18 mouse cellular contexts compared by ENCODE assay signal in genomic region chr15:10358039-10358948, GRCm38 (mm10). TPM values are rescaled to one million over a fixed set of nuclear protein-coding genes. Genes with fewer than 3 reads are reported as not detected.
A peak's percentile ranks its signal among the peaks of the same experiment; 100 is the strongest.
DNase-seq lines count a peak whose midpoint lies in the region; ATAC-seq lines count a peak whose summit lies in the region.
"Had no signal": no experiment of that assay in that cellular context is flagged by ENCODE, and none has a peak within 500 bp of the region (broad histone marks: within the 10 kb centered on the region; RNA-seq: fewer than 3 reads in every experiment).

TSS of gene Agxt2 (plus strand) at chr15:10358532.

- peak; percentile 95 for ATAC-seq in intestine, embryonic 15.5 days
- peak; percentile 82 for ATAC-seq in liver, embryonic 16.5 days (ENCODE audit: low read depth)

- no peaks in the 10 kb centered on the region for H3K4me1 ChIP-seq in intestine, embryonic 15.5 days (replicated peaks)
- no peaks in the 10 kb centered on the region for H3K4me1 ChIP-seq in liver, embryonic 16.5 days (ENCODE audit: control insufficient read depth, low read depth, low read length)
- H3K4me1 ChIP-seq: embryonic facial prominence, embryonic 13.5 days; heart, embryonic 13.5 days; hindbrain, embryonic 12.5 days; limb, embryonic 12.5 days; midbrain, embryonic 10.5 days had no signal

- H3K27me3 ChIP-seq in intestine, embryonic 15.5 days (replicated peaks) = no peaks in the 10 kb centered on the region
- H3K27me3 ChIP-seq in liver, embryonic 16.5 days (ENCODE audit: control insufficient read depth, insufficient read depth, low read depth, low read length) = no peaks in the 10 kb centered on the region
- H3K27me3 ChIP-seq: embryonic facial prominence, embryonic 13.5 days; heart, embryonic 13.5 days; hindbrain, embryonic 12.5 days; limb, embryonic 12.5 days had no signal

- no peak within 1 kb of the TSS for H3K9ac ChIP-seq in intestine, embryonic 15.5 days
- no peak within 1 kb of the TSS for H3K9ac ChIP-seq in liver, embryonic 16.5 days (ENCODE audit: low read depth, low read length)
- H3K9ac ChIP-seq: embryonic facial prominence, embryonic 13.5 days; heart, embryonic 13.5 days; hindbrain, embryonic 12.5 days; limb, embryonic 12.5 days had no signal

- H3K27ac ChIP-seq in intestine, embryonic 15.5 days = no peak within 1 kb of the TSS
- peak within 1 kb of the TSS; percentile 69 for H3K27ac ChIP-seq in liver, embryonic 16.5 days (ENCODE audit: low read length)
- H3K27ac ChIP-seq: embryonic facial prominence, embryonic 13.5 days; heart, embryonic 13.5 days; hindbrain, embryonic 12.5 days; limb, embryonic 12.5 days; midbrain, embryonic 10.5 days had no signal

- no peaks in the 10 kb centered on the region for H3K36me3 ChIP-seq in intestine, embryonic 15.5 days
- H3K36me3 ChIP-seq in liver, embryonic 16.5 days (ENCODE audit: control insufficient read depth, insufficient read depth) = no peaks in the 10 kb centered on the region
- H3K36me3 ChIP-seq: embryonic facial prominence, embryonic 13.5 days; heart, embryonic 13.5 days; hindbrain, embryonic 12.5 days; limb, embryonic 12.5 days; midbrain, embryonic 10.5 days had no signal

- peak; percentile 72 to 76 for DNase-seq in kidney, adult 8-10 months
- DNase-seq in kidney, postnatal 4 days = peak; percentile 35 to 51
- no peak for DNase-seq in urinary bladder, postnatal 36 days (ENCODE audit: low spot score in 2 of 2)
- DNase-seq in natural killer cell, adult 2 months (ENCODE audit: low spot score in 2 of 2) = no peak
- no peak for DNase-seq in thymus, postnatal 4 days
- DNase-seq: cerebellum, adult 2 months; lung, postnatal 14 days; spleen, adult 18-20 months; thymus, postnatal 36 days had no signal

- H3K4me2 ChIP-seq in intestine, embryonic 15.5 days (replicated peaks) = no peak within 1 kb of the TSS
- peak within 1 kb of the TSS; percentile 30; the same call in 1 of the 2 replicates for H3K4me2 ChIP-seq in liver, embryonic 16.5 days (ENCODE audit: low read depth, low read length)
- H3K4me2 ChIP-seq: embryonic facial prominence, embryonic 13.5 days; heart, embryonic 13.5 days; hindbrain, embryonic 12.5 days; limb, embryonic 12.5 days had no signal

- H3K9me3 ChIP-seq in intestine, embryonic 15.5 days = no peaks in the 10 kb centered on the region
- H3K9me3 ChIP-seq in liver, embryonic 16.5 days (replicated peaks; ENCODE audit: control insufficient read depth, low read length) = no peaks in the 10 kb centered on the region
- H3K9me3 ChIP-seq: embryonic facial prominence, embryonic 13.5 days; heart, embryonic 13.5 days; hindbrain, embryonic 12.5 days; limb, embryonic 12.5 days; midbrain, embryonic 10.5 days had no signal

- H3K4me3 ChIP-seq in intestine, embryonic 15.5 days (replicated peaks) = no peak within 1 kb of the TSS
- peak within 1 kb of the TSS; percentile 48 for H3K4me3 ChIP-seq in liver, embryonic 16.5 days (ENCODE audit: low read depth, low read length)
- H3K4me3 ChIP-seq: embryonic facial prominence, embryonic 13.5 days; heart, embryonic 13.5 days; hindbrain, embryonic 12.5 days; limb, embryonic 12.5 days; midbrain, embryonic 10.5 days had no signal

- 60% methylated on average over 9 of the region's 9 CpGs for WGBS in intestine, embryonic 15.5 days
- WGBS in liver, embryonic 16.5 days (ENCODE audit: insufficient replicate concordance) = 44% methylated on average over 9 of the region's 9 CpGs

RNA-seq across cellular contexts. Expression of gene Agxt2, which starts in this region (rescaled TPM):
- polyA plus RNA-seq in intestine, embryonic 15.5 days (2015; fragmentation: Nextera tagmentation; extraction: Ambion mirVana) = 0.11 and 0.46 TPM in 2 replicates
- 14.5 and 15.3 TPM in 2 replicates for polyA plus RNA-seq in liver, embryonic 16.5 days (2015; fragmentation: Nextera tagmentation; extraction: Ambion mirVana)
- polyA plus RNA-seq: C2C12; cerebellum, adult 2 months; cortical plate, adult 2 months; embryonic facial prominence, embryonic 13.5 days; heart, embryonic 13.5 days; hindbrain, embryonic 12.5 days; limb, embryonic 12.5 days; midbrain, embryonic 10.5 days had no signal

Comparison
In these comparisons a context has a peak if more than half of its experiments do, and no peak if none do; other contexts are left out.
1. RNA of gene Agxt2 (polyA plus RNA-seq): 14.5 to 15.3 TPM in liver, embryonic 16.5 days; 0.11 to 0.46 TPM in intestine, embryonic 15.5 days; every median in the first group is over 10 times any median in the second.
2. Peak in ATAC-seq in intestine, embryonic 15.5 days; RNA of the gene not detected or under 1 TPM.
3. DNase-seq: peak in kidney, adult 8-10 months (2 of 2) and kidney, postnatal 4 days (2 of 2); none in urinary bladder, postnatal 36 days (0 of 2), natural killer cell, adult 2 months (0 of 2) and thymus, postnatal 4 days (single experiment).